Mouse (Mus musculus) heart, embryonic 13.5 days (tissue): ENCODE data around the gene Ddah1. TPM values are rescaled to one million over a fixed set of nuclear protein-coding genes. Genes with fewer than 3 reads are reported as not detected.

Source experiments
- ATAC-seq: fragments of 200-750 bp; cut with Nextera tagmentation; 2 replicates; pipeline ENCODE4 v1.8.0; 2017; ENCODE audit warnings: moderate TSS enrichment; ENCODE audit not compliant: insufficient number of reproducible peaks, low FRiP score, low TSS enrichment; ENCODE audit errors: extremely low read depth
- H3K27ac ChIP-seq: fragments of 300-500 bp; sonication (generic); replicated peaks from 2 replicates; pipeline ENCODE4 v1.5.1; 2015; ENCODE audit warnings: moderate library complexity, mild to moderate bottlenecking, inconsistent platforms
- H3K27me3 ChIP-seq: fragments of 300-500 bp; sonication (generic); replicated peaks from 2 replicates; pipeline ENCODE4 v1.6.1; 2015; ENCODE audit warnings: mild to moderate bottlenecking, inconsistent platforms
- H3K36me3 ChIP-seq: fragments of 300-500 bp; sonication (generic); 2 replicates; pipeline ENCODE4 v1.6.1; 2015; ENCODE audit warnings: mild to moderate bottlenecking, inconsistent platforms
- H3K4me1 ChIP-seq: fragments of 300-500 bp; sonication (generic); 2 replicates; pipeline ENCODE4 v1.6.1; 2015; ENCODE audit warnings: inconsistent platforms
- H3K4me2 ChIP-seq: fragments of 300-500 bp; sonication (generic); 2 replicates; pipeline ENCODE4 v1.6.1; 2015; ENCODE audit warnings: inconsistent platforms, mild to moderate bottlenecking, moderate library complexity
- H3K4me3 ChIP-seq: fragments of 300-500 bp; sonication (generic); 2 replicates; pipeline ENCODE4 v1.5.1; 2015; ENCODE audit warnings: moderate library complexity, mild to moderate bottlenecking, inconsistent platforms
- H3K9ac ChIP-seq: fragments of 300-500 bp; sonication (generic); 2 replicates; pipeline ENCODE4 v1.6.1; 2015; ENCODE audit warnings: inconsistent platforms, mild to moderate bottlenecking, moderate library complexity
- H3K9me3 ChIP-seq: fragments of 300-500 bp; sonication (generic); 2 replicates; pipeline ENCODE4 v1.6.1; 2016; ENCODE audit warnings: inconsistent platforms
- WGBS: fragments of 180-500 bp; shearing (Covaris S2); methylation state at CpG from one replicate; pipeline ENCODE4 v1.1.7; 2015; ENCODE audit warnings: mixed read lengths; 5-methylcytosine and 5-hydroxymethylcytosine counted together
- polyA plus RNA-seq: library from polyadenylated mRNA; unstranded; fragments of >200 nt; fragmentation: Nextera tagmentation; extraction: Ambion mirVana; gene quantifications from 2 replicates; pipeline ENCODE4 v1.2.1, GENCODE M21; 2015

Gene Ddah1
- polyA plus RNA-seq, 1 experiment from 2014 or later = 27.9 TPM

DNA sequence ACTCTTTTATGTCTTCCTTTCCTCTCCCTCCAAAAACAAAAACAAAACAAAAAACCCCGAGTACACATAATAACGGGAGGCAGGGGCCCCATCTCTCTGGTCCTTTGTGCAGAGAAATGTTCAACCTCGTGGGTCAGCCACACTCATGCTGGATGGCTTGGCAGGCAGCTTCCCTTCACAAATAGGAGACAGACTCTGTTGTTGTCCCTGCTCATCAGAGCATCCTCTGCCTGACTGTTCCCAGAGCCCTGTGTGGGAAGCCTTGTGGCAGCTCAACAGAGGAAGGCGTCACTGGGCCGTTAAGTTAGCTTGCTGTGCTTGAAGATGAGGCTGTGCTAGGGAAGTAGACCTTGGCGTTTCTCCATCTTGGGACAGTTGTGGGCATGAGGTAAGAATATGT is 58.8 kb downstream of the Ddah1 start:
- Histone ChIP-seq H3K27me3 (no peaks in the 10 kb centered on the region), H3K36me3 (no peaks in the 10 kb centered on the region), H3K4me1 (peaks cover 47% of the 10 kb centered on the region), H3K4me2 (peak overlapping the region; percentile 28; the same call in 1 of the 2 replicates), H3K4me3 (no peak overlapping the region), H3K9me3 (no peaks in the 10 kb centered on the region), H3K9ac (no peak overlapping the region), H3K27ac (peak overlapping the region; percentile 66)
- no peak for ATAC-seq
- 52% methylated on average over 6 of the region's 6 CpGs for WGBS

DNA sequence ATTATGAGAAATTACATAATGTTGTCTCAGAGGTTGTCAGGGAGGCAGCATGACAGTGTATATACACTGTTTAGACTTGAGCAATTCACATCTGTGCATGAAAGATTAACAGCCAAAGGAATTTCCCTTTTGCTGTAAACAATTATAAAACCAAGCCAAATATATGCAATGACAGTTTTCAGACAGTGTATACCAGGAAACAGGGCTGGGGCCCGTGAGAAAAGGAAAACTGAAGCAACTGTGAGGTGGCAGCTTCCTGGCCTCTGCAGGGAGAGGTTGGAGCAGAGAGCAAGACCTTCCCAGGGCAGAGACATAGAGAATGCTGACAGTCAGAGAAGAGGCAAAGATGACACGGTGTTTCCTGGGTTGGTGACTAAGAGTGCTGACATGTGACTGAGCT is 62.0 kb downstream of the Ddah1 start:
- ATAC-seq = no peak
- Histone ChIP-seq H3K27me3 (no peaks in the 10 kb centered on the region), H3K4me3 (no peak overlapping the region), H3K4me1 (peaks cover 47% of the 10 kb centered on the region), H3K4me2 (no peak overlapping the region), H3K36me3 (no peaks in the 10 kb centered on the region), H3K27ac (0 out of 2 replicates have a peak overlapping the region, but pooled peaks have one; percentile 9), H3K9me3 (no peaks in the 10 kb centered on the region), H3K9ac (no peak overlapping the region)
- 33% methylated on average over 2 of the region's 2 CpGs for WGBS

DNA sequence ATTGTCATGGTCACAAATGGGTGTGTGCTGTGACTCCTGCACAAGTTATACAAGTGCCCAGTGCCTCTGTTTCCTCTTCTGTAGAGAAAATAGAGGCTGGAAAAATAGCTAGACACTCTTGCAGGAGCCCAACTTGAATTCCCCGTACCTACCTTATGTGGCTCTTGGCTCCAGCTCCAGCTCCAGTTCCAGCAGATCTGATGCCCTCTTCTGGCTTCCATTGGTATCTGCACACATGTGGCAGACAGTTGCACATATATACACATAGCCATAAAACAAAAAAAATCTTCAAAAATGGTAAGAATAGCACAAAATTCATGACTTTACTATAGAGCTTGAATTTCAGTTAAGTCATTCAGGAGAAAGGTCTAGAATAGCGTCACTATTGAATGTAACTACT is 62.5 kb downstream of the Ddah1 start:
- no peaks in the 10 kb centered on the region for H3K9me3 ChIP-seq
- H3K27ac ChIP-seq = 0 out of 2 replicates have a peak overlapping the region, but pooled peaks have one; percentile 9
- ATAC-seq = no peak
- H3K4me2 ChIP-seq = no peak overlapping the region
- H3K27me3 ChIP-seq = no peaks in the 10 kb centered on the region
- no peak overlapping the region for H3K4me3 ChIP-seq
- H3K36me3 ChIP-seq = no peaks in the 10 kb centered on the region
- H3K9ac ChIP-seq = no peak overlapping the region
- WGBS = 78% methylated on average over 2 of the region's 2 CpGs
- peaks cover 49% of the 10 kb centered on the region for H3K4me1 ChIP-seq

DNA sequence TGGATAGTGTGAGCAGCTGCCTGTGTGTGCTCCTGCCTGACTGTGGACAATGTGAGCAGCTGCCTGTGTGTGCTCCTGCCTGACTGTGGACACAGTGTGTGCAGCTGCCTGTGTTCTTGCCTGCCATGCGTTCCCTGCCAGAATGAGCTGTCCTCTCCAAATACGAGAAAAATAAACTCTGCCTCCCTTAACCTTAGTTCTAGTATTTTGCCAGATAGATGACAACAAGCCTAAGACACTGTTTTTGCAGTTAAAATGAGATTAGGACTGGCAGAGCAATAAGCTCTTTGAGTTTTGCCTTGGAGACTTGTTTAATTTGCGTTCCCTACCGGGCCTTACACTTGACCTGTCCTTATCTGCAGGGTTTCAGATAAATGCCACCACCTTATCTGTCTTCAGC is 63.7 kb downstream of the Ddah1 start:
- H3K27ac ChIP-seq = no peak overlapping the region
- no peak overlapping the region for H3K9ac ChIP-seq
- H3K9me3 ChIP-seq = no peaks in the 10 kb centered on the region
- H3K4me3 ChIP-seq = no peak overlapping the region
- H3K36me3 ChIP-seq = no peaks in the 10 kb centered on the region
- peaks cover 45% of the 10 kb centered on the region for H3K4me1 ChIP-seq
- no peaks in the 10 kb centered on the region for H3K27me3 ChIP-seq
- WGBS = 48% methylated on average over 4 of the region's 4 CpGs
- no peak overlapping the region for H3K4me2 ChIP-seq
- ATAC-seq = no peak

- ATAC-seq = no peak
- Histone ChIP-seq H3K27ac (no peak overlapping the region), H3K36me3 (no peaks in the 10 kb centered on the region), H3K9me3 (no peaks in the 10 kb centered on the region), H3K4me1 (peaks cover 52% of the 10 kb centered on the region), H3K4me3 (no peak overlapping the region), H3K4me2 (no peak overlapping the region), H3K9ac (no peak overlapping the region), H3K27me3 (no peaks in the 10 kb centered on the region)
- 81% methylated on average over 4 of the region's 4 CpGs for WGBS
These were observed 65.2 kb downstream of the Ddah1 start for GRCm38 (mm10) chr3:145823661-145824060.

GRCm38 (mm10) chr3:145825416-145826055 is 67.1 kb downstream of the Ddah1 start:
- Histone ChIP-seq H3K4me1 (peaks cover 47% of the 10 kb centered on the region), H3K27me3 (peaks cover 6% of the 10 kb centered on the region; the same call in 1 of the 2 replicates), H3K27ac (no peak overlapping the region), H3K9ac (no peak overlapping the region), H3K9me3 (no peaks in the 10 kb centered on the region), H3K4me2 (no peak overlapping the region), H3K36me3 (no peaks in the 10 kb centered on the region), H3K4me3 (no peak overlapping the region)
- 74% methylated on average over 11 of the region's 11 CpGs for WGBS
- ATAC-seq = no peak

GRCm38 (mm10) chr3:145827191-145828045 is 68.9 kb downstream of the Ddah1 start:
- peak overlapping the region; percentile 58 for H3K9ac ChIP-seq
- no peaks in the 10 kb centered on the region for H3K9me3 ChIP-seq
- peak overlapping the region; percentile 62 for H3K27ac ChIP-seq
- H3K36me3 ChIP-seq = no peaks in the 10 kb centered on the region
- 39% methylated on average over 18 of the region's 18 CpGs for WGBS
- ATAC-seq = no peak; the same call in 1 of the 2 replicates
- H3K4me1 ChIP-seq = peaks cover 39% of the 10 kb centered on the region
- peaks cover 9% of the 10 kb centered on the region; the same call in 1 of the 2 replicates for H3K27me3 ChIP-seq
- peak overlapping the region; percentile 59 for H3K4me2 ChIP-seq
- H3K4me3 ChIP-seq = peak overlapping the region; percentile 14; the same call in 1 of the 2 replicates

DNA sequence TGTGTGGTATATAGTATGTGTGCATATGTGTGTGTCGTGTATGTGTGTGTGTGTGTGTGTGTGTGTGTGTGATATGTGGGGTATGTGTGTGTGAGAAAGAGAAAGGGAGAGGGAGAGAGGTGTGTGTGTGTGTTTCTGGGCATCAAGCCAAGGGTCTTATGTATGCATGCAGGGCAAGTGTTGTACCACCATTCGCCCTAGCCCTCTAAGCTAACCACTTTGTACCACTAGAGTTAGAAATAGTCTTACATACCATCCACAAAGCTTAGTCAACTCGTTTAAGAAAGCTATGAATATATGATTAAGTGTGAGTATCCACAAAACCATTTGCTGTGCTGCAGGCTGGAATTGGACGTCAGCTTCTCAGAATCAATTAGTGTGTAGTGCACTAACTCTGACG is 70.4 kb downstream of the Ddah1 start:
- Histone ChIP-seq H3K4me1 (peaks cover 43% of the 10 kb centered on the region), H3K27me3 (peaks cover 9% of the 10 kb centered on the region; the same call in 1 of the 2 replicates), H3K4me3 (no peak overlapping the region), H3K9me3 (no peaks in the 10 kb centered on the region), H3K9ac (no peak overlapping the region), H3K36me3 (no peaks in the 10 kb centered on the region), H3K27ac (0 out of 2 replicates have a peak overlapping the region, but pooled peaks have one; percentile 20), H3K4me2 (no peak overlapping the region)
- 49% methylated on average over 5 of the region's 5 CpGs for WGBS
- no peak for ATAC-seq

DNA sequence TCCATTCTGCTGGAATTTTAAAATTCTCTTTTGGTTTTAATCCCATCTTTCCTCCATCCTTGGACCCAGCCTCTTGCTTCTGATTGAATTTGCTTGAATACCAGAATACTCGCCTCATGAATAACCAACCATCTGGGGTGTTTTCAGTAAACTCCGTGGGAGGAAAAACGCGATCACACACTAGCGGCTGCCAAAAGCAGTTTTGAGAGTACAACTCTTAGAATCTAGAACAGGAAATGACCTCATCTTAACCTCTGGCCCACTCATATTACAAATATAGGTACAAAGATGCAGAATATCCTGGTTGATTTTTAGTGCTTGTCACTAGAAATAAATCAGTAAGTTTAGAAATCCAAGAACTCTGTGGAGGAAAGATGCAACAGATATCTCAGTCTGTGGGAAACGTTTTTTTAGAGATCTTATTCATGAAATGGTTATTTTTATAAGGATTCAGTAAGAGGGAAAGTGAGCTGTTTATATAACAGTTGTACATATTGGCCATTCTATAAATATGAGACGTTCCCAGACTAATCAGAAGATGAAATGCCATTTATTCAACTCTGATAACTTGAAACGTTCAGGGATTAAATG is 75.6 kb downstream of the Ddah1 start:
- H3K27ac ChIP-seq = peak overlapping the region; percentile 26; the same call in 1 of the 2 replicates
- 44% methylated on average over 8 of the region's 8 CpGs for WGBS

DNA sequence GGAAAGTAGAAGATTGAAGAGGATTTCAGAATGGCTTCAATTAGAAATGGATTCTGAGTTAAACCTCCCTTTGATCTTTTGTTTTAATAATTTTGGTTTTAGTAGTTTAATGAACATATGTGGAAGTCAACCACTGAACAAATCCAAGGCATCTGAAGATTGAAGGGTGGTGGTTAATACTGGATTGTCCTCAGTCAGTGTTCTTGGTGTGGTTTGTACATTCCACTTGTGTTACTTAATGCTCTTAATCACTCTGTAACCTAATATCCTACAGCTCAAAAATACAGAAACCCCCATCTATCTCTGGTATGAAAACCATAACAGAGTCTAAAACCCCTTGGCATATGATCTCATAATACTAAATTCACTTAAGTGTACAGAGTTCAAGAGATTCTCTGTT is 79.8 kb downstream of the Ddah1 start:
- H3K4me1 ChIP-seq = peaks cover 31% of the 10 kb centered on the region
- no peak overlapping the region for H3K9ac ChIP-seq
- ATAC-seq = no peak
- H3K36me3 ChIP-seq = 0 out of 2 replicates have a peak, but pooled peaks cover 2% of the 10 kb centered on the region
- no peak overlapping the region for H3K4me3 ChIP-seq
- H3K9me3 ChIP-seq = no peaks in the 10 kb centered on the region
- no peaks in the 10 kb centered on the region for H3K27me3 ChIP-seq
- no peak overlapping the region for H3K27ac ChIP-seq
- no peak overlapping the region for H3K4me2 ChIP-seq

More for the DNA sequence above, 75.6 kb downstream of the Ddah1 start:
- H3K4me3 ChIP-seq = no peak overlapping the region
- H3K9ac ChIP-seq = no peak overlapping the region
- no peaks in the 10 kb centered on the region for H3K9me3 ChIP-seq
- no peaks in the 10 kb centered on the region for H3K36me3 ChIP-seq
- H3K4me1 ChIP-seq = peaks cover 30% of the 10 kb centered on the region
- H3K27me3 ChIP-seq = peaks cover 9% of the 10 kb centered on the region; the same call in 1 of the 2 replicates
- no peak for ATAC-seq
- no peak overlapping the region for H3K4me2 ChIP-seq

DNA sequence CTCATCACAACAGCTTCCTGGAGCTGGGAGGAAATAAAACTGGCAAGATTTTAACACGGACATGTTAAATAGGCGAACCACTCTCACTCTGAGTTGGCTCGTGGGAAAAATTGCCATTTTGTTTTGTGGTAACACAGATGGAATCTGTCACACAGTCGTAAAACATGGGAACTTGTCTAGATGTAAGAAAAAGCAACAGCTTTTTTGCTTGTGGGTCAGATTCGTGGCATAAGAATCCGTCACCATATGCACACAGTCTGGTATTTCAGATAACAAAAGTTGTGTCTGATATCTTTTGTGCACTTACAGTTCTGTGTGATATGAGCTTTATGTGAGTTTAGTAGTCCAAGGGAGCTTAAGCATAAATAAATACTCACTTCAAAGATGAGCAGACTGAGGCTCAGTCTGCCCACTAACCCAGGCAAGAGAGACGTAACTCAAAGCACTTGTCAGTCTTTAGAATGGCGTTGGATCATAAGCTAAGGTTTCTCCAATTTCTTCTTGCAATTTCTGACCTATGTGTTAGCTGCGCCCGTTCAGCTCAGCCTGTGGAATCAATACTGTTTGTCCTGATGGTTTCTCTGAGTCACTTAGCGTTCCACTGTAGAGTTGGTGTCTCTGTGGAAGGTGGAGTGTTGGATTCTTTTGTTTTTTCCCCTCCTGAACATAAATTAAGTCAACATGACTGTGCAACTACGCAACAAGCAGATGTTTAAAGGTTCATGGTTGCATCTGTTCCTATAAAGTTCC is 83.7 kb downstream of the Ddah1 start:
- no peak overlapping the region for H3K4me3 ChIP-seq
- no peaks in the 10 kb centered on the region for H3K9me3 ChIP-seq
- ATAC-seq = no peak
- no peaks in the 10 kb centered on the region for H3K27me3 ChIP-seq
- no peak overlapping the region for H3K27ac ChIP-seq
- H3K36me3 ChIP-seq = 0 out of 2 replicates have a peak, but pooled peaks cover 2% of the 10 kb centered on the region
- WGBS = 75% methylated on average over 12 of the region's 12 CpGs
- no peak overlapping the region for H3K4me2 ChIP-seq
- no peak overlapping the region for H3K9ac ChIP-seq
- H3K4me1 ChIP-seq = peaks cover 16% of the 10 kb centered on the region
